Mouse (Mus musculus): Measurements from ENCODE around the gene Dbil5.

The Dbil5 gene

DNA sequence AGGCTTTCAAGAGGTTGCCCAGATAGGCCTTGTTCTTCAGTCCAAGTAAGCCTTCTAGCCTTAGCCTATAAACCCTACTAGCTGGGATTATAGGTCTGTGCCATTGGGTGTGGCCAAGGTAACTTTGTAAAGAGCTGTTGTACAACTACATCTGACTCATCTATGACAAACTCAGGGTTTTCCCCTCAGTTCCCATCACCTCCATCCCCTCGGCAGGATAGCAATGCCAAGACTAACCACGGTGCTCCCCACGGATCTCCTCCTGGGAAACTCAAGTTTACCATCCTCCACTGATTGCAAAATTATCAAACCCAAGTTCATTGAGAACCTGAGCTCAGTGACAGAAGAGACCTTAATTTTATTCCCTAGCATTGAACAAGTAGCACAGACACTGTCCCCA is 18.7 kb downstream of the Dbil5 start:
- no peak for DNase-seq (ENCODE audit: low spot score)

DNA sequence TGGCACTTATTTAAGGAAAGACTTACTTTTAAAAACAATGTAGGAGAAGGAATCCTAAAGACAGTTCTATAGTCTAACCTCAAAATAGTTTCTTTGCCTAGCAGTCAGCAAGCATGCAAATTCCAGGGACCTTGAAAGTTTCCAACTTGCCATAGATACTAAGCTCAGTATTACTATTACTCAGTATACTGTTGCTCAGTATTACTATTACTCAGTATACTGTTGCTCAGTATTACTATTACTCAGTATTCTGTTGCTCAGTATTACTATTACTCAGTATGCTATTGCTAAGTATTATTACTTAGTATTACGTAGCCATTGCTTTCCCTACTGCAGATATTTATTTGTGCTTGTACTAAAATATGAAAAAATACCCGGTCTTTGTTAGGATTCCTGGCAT is 22.3 kb downstream of the Dbil5 start:
- DNase-seq (ENCODE audit: low spot score): no peak

DNA sequence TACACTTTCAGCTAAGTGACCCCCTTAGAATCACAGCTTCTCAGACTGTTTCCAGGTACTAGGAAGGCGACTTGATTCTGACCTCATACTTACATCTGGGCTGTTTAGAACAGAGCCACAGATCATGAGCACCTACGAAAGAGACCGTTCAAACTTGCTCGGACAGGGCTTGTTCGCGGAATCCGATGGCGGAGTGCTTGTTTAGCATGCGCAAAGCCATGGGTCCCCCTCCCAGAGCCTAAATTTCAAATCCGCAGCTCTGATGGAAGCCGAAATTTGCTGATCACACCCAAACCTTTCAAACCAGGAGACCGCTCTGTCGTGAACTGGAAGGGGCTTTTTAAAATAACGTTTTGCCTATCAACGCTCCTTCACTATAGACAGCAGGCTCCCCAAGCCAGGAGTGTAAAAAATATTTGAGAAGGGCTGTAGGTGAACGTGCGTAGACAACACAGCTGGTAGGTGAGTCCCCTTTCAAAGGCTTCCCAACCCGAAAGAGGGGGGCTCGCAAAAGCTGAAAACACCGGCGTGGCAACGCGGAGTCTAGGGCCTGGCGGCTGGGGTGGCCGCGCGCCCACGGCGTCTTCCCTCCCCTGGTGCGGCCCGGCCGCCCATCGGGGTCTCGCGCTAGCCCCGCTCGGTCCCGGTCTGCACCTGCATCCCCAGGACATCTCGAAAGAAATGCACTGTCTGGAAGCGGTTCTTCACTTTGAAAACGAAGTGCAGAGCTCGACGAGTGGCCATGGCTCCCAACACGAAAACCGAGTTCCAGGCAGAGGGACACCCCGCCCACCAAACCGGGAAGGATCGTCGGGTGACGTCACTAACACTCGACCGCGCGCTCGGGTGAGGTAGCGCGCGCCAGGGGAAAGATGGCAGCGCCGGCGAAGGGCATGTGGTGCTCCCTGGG is 25.7 kb downstream of the Dbil5 start, which contains the start of the genes Mrm3 and Glod4:
TSS of gene Mrm3 (plus strand) at position 815 of the 910 bp plus-strand sequence.
TSS of gene Glod4 (minus strand) at position 825 of the 910 bp plus-strand sequence.
- DNase-seq (ENCODE audit: low spot score): peak; percentile 86

DNA sequence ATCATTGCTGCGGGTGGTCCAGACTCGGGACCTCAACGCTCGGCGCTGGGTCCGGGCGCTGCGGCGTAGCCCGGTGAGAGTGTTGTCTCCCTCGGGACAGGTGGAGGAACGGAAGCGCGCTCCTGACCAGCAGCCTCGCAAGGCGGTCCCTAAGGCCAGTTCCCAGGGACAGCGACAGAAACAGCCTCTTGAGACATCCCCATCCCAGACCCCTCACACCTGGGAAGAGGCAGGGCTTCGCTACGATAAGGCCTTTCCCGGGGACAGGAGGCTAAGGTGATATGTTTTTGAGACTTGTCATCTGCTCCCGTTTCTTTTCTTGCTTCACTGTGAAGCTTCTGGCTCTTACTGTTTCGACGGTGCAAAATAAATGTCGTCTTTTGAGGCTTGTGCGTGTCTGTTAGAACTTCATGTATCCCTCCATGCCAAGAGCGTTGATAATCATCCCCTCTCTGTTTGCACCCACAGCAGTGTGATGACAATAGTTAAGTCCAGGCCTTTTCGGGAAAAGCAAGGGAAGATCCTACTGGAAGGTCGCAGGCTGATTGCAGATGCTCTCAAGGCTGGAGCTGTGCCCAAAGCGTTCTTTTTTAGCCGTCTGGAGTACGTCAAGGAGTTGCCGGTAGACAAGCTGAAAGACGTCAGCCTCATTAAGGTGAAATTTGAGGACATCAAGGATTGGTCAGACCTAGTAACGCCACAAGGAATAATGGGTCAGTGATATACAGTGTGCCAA is 26.6 kb downstream of the Dbil5 start:
- DNase-seq (ENCODE audit: low spot score): no peak

DNA sequence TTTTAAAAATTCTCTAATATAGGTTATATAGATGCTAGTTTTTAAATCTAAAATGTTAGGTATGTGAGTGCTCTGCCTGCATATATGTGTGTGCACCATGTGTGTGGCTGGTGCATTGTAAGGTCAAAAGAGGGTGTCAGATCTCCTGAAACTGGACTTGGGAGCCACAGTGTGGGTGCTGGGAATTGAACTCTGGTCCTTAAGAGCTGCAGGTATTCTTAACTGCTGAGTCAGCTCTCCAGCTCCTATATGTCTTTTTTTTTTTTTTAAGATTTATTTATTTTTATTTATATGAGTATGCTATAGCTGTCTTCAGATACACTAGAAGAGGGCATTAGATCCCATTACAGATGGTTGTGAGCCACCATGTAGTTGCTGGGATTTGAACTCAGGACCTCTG is 29.0 kb downstream of the Dbil5 start:
- no peak for DNase-seq (ENCODE audit: low spot score)

DNA sequence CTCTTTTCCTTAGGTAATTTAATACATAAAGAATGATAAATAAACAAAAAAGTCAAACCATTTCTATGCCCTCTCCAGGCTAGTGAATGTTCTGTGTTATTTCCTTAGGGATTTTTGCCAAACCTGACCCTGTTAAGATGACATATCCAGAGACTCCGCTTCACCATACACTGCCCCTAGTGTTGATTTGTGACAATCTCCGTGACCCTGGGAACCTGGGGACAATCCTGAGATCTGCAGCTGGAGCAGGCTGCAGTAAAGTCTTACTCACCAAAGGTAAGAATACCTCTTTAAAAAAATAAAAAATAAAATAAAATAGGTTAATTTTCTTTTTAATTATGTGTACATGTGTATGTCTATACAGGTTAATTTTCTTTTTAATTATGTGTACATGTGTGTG is 29.8 kb downstream of the Dbil5 start:
- no peak for DNase-seq (ENCODE audit: low spot score)

DNA sequence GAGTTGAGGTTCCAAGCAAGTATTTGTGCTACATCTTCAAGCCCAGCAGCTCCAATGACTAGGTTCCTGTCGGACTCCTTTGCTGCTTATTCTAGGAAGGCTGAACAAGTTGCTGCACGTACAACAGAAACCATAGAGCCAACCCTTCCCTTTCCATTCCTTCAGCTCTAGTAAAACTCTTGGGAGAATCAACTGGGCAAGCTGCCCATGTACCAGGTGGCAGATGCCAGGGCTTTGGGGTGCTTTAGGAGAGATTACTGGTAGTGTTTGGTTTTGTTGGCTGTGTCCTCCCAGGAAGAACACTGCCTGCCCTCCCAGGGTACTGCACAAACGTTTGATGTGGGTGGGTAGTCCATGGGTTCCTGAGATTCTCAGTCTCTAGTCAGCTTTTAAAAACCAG is 34.6 kb downstream of the Dbil5 start:
- no peak for DNase-seq (ENCODE audit: low spot score)

DNA sequence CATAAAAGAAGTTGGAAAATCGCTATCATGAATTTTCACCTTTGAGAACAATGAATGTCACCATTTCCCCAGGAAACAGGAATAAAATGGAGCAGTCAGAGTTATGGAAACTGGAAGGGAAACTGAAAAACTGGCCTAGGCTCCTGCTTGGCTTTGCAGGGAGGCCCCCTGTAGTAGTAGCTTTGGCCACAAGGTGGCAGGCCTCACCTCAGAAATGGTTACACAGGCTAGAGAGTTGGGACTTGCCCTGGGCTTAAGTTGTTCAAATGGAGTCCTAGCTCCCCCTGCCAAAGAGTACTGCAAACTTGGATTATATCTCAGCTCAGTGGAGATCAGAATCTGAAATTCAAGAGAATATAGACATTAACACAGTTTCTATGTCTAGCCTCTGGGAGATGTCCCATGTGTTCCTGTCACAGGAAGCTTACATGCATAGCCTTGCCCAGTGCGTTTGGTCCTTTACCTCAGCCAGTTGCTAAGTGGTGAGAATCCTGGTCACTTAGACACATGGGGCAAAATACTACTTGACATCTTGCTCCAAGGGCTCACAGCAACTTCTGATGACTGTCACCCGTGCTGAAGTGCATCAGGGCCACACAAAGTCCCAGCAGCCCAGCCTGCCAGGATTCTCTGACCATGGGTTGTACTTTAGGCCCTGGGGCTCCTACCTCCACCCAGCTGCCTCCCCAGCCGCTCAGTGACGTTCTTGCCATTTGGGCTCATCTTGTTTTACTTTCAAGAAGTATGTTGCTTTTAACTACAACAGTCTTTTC is 35.9 kb downstream of the Dbil5 start:
- DNase-seq (ENCODE audit: low spot score): peak; percentile 72

DNA sequence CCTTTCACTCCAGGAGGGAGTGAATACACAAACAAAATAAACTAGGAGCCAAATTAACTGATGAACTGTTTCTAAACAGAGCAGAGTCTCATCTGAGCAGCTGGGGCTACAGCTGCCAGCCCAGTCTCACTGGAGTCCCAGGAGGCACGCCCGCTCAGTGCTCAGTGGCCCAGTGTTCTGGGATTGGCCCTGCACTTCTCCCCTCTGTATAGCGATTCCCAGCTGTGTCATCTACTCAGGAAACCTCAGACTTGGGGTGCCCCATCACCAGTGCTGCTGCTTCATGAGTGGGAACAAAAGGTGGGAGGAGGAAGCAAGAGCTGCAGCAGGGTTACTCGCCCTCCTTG is 36.5 kb downstream of the Dbil5 start:
- no peak for DNase-seq (ENCODE audit: low spot score)

DNA sequence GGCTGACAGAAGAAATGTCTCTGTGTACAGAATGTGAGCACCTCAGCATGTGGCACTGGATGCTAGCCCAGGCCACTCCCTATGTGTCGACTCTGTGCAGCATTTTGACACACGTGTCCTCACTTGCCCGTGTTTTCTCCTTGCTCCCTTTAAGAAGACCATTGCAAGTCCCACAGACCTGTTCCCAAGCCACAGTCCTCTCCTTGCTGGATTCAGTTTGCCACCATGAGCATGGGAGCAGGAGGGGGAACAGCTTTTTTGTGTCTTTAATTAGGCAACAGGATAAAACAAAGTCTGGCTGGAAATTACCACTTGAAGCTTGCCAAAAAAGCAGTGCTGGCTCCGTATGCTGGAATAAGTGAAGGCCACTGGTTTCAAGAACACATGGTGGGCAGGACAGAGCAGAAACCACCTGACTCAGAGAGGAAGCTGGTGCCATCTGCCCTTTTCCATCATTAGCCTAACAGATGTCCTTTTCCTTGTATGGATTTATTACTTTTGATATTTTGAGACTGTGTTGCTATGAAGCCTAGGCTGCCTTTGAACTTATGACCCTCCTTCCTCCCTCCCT is 38.1 kb downstream of the Dbil5 start:
- DNase-seq (ENCODE audit: low spot score): no peak

DNA sequence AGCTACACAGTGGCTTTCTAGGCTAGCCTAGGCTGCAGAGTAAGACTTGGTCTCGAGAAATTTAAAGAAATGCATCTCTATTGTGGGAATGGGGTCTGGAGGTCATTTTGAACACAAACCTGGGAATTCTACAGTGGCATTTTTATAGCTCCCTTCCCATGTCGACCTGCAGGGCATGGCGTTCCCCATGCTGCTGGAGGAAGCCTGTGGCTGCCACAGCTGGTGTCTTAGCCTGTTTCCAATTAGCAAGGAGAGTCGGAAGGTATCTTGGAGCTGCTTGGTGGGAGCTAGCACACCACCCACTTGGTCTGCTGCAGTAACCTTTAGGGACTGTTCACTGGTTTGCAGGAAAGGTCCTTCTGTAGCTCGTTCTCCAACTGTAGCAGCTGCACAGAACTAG is 38.7 kb downstream of the Dbil5 start:
- no peak for DNase-seq (ENCODE audit: low spot score)

DNA sequence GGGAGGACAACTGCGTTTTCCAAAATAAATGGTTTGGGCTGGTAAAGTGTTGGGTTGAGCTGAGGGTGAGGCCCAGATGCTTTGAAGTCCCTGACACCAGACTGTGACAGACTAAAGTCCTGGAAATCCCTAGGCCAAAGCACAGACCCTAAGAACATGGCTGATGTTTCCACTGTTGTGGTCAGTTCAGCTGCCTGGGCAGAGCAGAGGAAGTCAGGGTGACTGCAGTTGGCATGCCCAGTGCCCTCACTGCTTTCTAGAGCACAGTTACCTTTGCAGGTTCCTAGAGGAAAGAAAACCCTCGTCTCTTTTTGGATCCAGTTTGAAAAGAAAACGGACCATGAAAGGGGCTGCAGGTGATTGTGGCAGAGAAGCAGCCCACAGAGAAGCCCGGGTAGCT is 40.0 kb downstream of the Dbil5 start:
- no peak for DNase-seq (ENCODE audit: low spot score)

DNA sequence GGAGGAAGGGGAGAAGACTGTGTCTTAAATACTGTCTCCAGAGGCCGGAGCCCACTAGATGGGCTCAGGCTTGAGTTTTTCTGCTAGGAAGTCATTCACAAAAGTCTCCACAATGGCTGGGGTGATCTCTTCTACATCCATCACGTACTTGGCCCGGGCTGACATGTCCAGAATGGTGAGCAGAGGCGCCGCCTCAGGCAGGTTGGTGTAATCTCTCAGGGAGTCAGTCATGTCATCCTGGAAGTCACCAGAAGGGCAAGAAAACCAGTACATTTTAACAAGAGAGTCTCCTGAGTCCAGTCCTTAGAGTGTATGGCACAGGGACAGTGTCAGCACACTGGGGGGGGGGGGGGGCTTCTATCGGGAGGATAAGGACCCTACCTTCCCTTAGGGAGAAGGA is 41.1 kb downstream of the Dbil5 start:
- no peak for DNase-seq (ENCODE audit: low spot score)

DNA sequence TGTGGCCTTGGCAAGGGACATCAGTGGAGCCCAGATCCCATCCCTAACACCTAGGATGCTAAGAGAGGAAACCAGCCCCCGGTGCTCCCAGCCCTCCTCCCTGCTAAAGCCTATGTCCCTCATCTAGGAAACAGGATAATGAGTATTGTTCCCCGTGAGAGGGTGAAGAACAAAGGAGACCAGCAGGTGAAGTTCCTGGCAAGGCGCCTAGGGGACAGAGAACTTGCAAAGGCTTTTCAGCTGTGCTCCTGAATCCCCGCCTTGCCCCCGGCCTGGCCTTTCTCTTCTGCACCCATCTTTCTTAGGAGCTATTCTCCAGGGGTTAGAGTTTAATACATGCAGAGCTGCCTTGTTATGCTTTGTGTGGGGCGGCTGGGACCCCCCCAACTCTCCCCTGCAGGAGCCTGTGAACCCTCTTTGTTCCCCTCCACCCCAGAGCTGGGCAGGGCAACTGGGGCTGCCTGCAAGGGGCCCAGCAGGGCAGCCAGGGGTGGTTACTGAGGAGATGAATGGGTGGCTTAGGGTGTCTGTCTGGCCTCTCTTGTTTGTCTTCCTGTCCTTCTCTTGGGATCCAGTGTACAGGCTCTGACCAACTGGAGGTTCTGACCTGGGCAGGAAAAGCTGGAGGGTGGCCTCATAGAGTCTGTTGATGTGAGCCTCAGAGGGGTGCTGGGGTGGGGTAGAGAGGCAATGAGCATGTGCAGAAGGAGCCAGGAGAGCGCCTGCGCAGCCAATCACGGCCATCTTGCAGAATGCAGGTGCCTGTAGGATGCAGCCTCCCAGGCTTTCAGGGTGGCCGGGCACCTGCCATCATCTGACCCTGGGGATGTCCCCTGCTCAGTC is 43.0 kb downstream of the Dbil5 start:
- DNase-seq (ENCODE audit: low spot score): no peak

DNA sequence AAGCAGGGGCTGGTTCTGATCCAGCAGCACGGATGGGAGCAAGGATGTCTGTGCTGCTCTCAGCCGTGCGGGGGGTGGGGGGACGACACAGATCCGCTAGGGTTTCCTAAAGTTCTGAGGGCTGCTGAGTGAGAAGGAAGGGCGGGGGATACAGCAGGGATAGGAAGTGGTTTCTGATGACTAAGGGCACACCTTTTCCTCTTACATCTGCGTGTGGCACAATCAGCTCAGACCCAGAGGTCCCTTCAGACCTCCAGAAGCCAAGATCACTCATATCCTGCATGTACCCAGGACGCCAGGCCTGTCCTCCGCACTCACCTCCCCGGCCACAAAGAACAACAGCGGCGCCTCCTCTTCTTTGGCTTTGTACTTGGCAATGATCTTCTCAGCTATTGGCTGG is 43.8 kb downstream of the Dbil5 start:
- DNase-seq (ENCODE audit: low spot score): no peak

DNA sequence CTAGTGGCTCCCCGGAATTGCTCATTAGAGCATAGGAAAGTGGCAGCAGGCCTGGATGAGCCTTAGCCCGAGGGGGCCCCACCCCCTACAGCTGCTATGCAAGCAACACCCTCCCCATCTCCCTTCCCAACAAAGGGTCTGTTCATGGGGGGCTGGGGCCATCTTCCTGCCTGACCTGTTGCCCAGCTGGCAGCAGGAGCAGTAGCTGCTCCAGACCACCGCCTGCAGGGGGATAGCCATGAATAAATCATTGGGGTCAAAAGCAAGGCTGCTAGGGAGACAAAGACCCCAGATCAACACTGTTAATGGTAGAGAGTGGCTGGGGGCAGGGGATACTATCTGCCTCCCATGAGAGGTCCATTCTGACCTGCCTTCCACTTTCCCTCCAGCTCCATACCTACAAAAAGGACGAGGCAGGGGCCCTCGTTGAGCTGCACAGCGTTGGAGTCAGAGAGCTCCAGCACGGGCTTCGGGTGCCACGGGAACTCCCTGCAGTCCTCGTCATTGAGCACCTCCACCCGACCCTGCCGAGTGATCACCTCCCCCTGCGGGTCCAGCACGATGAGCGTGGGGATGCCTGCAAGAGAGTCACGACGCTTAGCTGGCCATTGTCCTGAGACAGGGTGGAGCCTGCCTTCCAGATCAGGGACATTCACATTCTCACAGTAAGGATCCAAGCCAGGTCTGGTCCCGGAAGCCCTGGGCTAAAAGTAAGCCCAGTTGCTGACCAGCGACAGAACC is 45.4 kb downstream of the Dbil5 start:
- DNase-seq (ENCODE audit: low spot score): no peak

DNA sequence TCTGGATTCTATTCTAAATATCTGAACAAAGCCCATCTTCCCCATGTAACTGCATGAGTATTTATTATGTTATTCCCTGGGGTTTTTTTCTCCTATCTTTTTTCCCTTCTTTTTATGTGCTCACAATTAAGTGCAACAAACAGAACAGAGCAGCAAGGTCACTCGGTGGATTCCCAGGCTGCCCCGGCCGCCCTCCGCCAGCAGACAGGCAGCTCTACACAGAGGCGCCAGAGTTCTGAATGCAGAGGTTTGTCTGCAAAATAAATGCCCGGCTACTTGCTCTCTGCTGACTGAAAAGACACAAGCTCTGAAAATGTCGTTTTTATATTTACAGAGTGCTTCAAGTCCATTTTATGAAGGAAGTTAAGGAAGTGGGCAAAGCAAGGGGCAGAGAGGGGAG is 50.1 kb downstream of the Dbil5 start:
- no peak for DNase-seq (ENCODE audit: low spot score)

DNA sequence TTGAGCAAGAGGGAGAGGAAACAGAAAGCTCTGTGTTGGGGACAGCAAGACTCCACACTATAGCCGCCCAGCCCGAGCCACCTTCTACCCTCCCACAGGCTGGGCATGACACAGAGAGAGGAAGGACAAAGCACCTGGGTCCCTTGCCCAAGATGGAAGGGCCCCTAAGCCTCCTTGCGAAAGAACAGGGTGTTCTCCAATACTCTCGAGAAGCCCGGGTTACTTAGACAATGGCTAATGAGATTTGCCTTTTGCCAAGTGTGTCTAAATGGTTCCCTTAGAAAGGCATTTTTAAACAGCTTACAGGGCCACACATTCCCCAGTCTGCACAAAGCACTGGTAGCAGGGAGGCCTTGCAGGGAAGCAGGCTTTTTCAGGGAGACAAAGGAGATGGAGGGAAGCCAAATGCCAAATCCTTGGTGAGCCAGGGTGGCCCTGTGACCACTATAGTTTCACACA is 50.6 kb downstream of the Dbil5 start:
- no peak for DNase-seq (ENCODE audit: low spot score)

All from ovary, postnatal 10 days (tissue).